Mouse (Mus musculus) cerebellum, postnatal 4 days (tissue): ENCODE data around the gene Pcnx.

Experiments
- DNase-seq, 2 experiments: peaks; one replicate each; pipeline ENCODE4 v3.0.0; 2022; ENCODE audit warnings: low spot score in 2 of 2, mixed read lengths in 1 of 2

The Pcnx gene

DNA sequence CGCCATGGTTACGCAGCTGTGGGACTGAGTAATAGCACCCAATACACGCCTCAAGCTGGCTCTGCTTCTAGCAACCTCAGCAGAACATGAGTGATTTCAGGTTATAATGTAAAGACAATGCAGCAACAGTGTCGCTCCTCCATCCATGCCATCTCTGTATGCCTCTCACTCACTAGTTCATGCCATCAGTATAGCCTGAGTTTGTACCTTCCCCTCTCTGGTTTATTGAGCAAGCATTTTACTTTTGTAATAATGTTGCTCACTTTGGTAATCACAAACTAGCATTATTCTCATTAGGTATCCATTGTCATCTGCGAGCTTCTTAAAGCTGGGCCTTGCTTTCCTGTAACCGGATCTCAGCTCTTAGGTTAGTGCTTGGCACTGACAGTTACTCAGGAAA, 36.2 kb downstream of the Pcnx start:
- DNase-seq = no peak

DNA sequence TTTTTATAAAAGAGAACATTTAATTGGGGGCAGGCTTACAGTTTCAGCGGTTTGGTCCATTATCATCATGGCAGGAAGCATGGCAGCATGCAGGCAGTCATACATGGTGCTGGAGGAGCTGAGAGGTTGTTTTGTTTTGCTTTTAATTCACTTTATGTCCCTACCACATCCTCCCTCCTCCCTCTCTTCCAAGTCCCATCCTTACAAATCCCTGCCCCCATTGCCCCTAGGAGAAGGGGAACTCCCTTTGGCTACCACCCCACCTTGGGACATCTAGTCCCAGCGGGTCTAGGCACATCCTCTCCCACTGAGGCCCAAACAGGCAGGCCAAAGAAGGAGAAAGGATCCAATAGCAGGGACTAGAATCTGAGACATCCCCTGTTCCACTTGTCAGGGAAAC, 44.6 kb downstream of the Pcnx start:
- DNase-seq = no peak

DNA sequence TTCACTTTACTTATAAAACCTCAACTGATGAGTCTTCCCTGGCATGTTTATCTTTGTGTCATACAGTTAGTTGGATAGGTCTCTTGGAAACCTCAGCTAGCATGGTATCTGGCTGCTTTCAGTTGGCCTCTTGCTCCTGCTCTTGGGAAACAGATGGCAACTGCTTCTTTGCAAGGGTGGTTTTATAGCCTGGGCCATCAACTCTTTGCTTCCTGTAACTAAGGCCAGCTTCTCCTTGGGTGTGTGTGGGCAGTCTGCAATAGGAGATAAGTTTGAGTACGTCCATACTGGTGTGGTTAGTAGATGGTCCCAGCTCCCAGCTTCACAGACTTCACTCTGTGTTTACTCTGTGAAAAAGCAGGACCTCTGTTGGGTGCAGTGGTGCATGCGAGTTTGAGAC, 46.0 kb downstream of the Pcnx start:
- DNase-seq = no peak

DNA sequence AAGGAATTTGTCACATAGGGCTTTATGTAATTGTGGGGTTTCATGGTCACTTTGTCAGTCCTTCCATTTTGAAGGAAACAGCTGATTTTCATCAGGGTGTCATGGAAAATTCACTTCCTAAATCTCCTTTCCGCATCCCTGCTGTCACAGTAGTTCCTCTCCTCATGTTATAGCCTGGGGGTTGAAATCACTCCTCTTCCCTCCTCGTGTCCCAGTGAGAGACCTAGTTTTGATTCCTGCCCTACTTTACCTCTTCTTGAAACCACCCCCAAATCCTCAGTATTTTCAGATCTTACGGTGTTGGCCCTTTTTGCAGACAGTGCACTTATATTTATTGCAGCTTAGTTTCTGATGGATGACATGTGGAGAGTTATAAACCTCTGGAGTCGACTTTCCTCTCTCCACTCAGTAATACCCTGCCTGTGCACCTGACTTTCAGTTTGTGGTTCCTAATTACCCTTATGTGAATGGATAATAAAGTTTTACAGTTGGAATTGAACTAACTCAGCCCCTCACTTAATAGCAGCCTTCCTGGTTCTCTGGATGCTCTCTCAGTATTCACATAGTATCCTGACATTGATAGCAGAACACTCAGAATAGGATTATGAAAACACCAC, 48.0 kb downstream of the Pcnx start:
- no peak for DNase-seq

DNA sequence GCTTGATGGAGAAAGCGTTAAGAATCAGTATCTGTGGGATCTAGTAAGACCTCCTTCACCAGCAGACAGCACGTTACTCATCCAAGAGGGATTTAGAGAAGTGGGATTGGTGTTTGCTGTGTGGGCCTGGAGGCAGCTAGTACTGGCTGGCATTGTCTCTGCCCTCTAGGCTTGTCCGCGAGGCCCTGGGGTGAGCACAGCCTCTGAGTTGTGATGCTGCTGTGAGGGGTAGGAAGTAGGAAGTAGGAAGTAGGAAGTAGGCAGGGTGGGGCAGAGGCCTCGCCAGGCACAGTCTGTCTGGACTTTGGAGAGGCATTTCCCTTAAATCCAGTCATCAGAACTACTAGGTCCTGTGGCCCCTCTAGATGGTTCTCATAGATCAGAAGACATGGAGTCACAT, 50.6 kb downstream of the Pcnx start:
- DNase-seq = no peak

DNA sequence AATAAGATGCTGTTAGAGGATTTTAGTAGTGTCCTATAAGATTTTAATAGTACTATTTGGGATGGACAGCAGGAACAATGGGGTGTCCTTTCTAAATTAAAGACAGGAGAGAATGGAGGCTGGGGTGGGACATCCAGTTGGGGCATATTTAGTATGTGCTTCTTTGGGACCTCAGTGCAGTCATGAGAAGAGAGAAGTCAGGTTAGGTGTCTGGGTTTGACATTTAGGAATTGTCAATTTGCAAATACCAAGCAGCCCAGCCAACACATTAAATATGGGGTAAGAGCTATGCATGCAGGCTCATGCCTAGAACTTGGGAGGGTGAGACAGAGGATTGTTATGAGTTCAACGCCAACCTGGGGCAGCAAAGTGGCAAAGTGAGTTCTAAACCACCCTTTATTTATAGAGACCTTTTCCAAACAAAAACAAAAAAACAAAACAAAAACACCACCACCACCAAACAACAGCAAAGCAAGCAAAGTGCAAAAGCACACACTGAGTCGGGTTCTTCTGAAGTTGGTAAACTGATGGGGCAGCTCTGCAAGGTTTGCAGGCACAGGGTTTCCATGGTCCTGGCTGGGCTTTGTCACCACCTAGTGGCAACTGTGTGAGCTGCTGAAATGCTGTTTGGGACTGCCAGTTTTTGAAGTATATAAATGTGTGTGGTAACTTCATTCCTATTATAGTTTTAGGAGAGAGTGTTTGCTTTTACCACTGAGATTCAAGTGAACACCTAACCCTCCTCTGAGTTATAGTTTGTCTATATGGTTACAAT, 55.5 kb downstream of the Pcnx start:
- DNase-seq = peak; percentile 39 to 70

DNA sequence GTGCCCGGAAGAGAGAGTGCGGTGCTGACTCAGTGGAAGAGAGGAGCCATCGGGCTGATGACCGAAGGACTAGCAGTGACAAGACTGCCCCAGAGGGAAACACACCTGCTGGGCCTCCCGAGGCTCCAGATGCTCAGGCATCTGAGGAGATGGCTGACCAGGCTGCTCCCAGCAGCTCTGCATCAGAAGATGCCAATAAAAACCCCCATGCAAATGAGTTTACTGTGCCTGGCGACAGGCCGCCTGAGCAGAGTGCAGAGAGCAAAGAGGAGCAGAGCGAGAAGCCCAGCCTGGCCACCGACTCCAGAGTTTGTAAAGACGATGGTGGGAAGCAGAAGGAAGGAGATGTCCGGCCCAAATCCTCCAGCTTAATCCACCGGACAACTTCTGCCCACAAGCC, 58.5 kb downstream of the Pcnx start:
- no peak for DNase-seq

DNA sequence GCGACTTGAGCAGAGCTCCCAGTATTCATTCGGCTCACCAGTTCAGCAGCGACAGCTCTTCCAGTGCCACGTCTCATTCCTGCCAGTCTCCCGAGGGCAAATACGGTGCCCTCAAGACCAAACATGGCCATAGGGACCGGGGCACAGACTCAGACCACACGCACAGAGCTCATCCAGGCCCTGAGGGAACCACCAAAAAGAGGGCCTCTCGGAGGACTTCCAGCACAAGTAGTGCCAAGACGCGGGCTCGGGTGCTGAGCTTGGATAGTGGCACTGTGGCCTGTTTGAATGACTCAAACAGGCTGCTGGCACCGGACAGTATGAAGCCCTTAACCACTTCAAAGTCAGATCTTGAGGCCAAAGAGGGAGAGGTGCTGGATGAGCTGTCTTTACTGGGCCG, 59.1 kb downstream of the Pcnx start:
- DNase-seq = no peak

DNA sequence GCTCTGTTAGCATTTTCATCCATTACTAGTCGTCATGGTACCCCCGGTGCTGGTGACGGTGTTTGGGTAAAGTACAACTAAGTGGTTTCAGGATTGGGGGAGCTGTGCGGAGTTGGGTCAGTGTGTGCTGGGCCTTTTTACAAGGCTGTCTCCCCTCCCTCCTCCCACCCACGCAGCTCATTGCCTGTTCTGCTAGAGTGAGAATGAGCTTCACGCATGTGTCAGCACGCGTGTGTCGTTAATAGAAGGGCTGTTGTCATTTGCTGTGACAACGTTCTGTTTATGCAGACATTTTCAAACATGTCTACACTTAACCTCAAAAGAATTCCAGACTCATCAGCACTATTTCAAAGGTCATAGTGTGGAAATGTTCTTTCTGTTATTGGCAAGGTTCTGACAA, 60.2 kb downstream of the Pcnx start:
- DNase-seq = no peak

DNA sequence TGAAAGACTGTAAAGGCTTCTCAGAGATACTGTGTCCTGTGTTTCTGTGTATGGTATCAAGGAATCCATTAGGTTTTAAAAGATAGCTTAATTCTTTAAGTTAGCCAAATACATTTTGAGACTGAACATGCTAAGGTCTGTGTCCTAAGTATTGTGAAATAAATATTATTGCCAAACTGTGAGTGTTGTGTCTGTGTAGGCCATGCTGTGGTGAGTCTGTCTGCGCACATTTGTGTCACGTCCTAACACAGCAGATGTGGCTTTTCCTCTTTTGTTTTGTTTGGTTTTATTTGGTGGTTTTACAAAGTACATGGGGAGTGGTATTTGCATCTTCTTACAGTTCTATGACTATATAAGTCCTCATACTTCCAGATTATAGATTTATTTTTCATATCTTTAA, 60.8 kb downstream of the Pcnx start:
- DNase-seq = no peak

DNA sequence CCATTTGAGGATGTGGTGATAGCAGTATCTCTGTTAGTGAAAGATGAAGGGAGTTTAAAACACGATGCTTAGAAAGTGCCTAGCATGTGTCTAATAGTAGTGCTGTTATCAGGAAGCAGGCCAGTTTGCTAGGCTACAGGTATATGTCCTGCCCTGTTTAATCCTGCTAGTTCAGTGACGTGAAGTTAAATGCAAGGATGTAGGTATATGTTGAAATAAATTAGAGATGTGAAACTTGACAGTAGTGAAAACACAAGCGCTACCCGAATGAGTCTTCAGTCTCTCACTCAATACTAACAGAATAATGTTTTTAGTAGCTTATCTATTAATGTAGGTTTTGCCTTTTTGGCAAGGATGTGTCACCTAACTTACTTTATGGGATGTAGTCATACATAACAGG, 62.0 kb downstream of the Pcnx start:
- no peak for DNase-seq

DNA sequence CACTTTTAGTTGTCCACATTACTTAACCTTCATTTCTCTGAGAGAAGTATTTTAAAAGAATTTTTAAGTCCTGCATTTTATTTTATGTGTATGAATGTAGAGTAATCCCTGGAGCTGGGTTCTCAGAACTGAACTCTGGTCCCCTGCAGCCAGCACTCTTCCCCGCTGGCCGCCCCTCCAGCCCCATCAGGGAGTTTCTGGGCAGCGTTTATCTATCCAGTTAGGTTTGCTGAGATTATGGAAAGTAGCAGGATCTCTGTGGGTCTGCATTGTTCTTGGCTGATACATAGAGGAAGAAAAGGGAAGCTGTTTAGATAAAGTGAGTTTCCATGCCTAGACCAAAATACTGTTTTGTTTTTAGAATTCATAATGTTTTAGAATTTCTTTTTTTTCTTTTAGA, 63.0 kb downstream of the Pcnx start:
- no peak for DNase-seq

DNA sequence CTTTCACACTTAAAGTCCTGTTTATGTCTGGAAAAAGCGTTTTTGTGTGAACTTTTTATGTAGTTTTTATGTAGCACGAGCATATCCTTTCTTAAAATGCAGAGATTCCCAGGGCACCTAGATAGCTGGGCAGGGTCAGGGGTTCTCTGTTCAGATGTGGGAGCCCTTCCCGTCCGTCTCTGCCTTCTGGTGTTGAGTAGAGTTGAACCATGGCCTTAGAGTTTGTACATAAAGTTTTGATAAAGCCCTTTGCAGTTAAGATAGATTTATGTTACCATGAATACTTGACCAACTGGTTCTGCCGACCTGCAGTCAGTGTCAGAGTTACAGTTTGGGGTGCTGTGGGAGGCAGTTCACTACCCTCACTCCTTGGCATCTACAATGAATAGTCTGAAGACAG, 67.3 kb downstream of the Pcnx start:
- DNase-seq = no peak

DNA sequence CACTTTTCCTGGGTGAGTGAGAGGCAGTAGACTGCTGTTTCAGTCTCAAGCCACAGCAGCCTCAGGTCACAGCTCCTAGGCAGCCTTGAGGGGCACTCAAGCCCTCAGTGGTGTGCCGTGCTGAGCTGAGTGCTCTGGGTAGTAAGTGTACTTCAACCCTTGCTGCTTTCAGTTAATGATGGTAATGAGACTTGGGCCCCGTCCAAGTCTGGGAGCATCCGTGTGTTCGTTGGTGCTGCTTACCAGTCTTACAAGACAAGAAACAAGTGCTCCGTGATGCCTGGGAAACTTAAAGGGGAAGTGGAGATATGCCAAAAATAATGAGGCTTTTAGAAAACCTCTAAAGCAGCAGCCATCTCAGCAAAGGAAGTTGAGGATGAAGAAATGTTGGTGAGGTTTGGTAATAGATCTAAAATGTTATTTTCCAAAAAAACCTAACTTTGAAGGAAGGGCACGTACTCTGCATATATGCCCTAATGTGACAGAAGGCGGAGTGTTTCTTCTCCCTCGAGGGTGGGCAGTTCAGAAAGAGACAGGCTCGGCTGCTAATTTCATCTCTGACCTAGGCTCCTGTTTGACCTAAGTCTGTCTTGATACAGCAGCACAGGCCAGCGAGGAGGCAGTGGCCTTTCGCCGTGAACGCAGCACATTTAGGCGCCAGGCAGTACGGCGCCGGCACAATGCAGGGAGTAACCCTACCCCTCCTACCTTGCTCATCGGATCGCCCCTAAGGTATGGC, 68.0 kb downstream of the Pcnx start:
- no peak for DNase-seq

DNA sequence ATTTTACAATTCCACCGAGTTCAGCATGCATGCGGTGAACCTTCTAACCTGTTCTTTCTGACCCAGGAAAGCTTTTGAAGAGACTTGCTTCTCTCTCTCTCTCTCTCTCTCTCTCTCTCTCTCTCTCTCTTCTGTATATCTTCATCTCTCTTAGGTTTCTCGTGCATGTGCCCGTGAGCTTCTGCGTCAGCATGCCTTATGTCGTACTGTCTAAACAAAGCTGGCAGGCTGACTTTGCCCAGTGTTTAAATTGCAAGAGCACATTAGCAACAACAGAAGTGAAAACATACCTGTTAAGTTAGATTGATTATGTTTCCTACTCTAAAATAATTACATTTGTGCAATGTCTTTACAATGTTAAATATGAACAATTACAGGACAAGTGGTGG, 68.6 kb downstream of the Pcnx start:
- no peak for DNase-seq

DNA sequence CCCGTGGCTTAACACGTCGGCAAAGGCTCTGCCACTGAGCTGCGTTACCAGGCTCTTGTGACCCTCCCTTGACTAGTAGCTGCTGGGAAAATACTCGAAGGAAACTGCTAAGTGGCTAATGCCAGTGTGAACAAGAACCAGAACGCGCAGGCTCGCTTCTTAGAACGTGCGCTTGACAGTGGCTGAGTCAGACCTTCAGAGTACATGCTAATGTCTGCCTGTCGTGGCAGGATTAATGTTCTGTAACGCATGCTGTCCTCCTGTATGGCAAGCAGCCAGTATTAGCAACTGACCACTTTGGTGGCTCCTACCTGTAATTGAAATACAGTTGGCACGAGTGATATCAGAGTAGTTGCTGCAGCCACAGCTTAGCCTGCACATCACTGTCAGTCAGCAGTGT, 72.2 kb downstream of the Pcnx start:
- no peak for DNase-seq

DNA sequence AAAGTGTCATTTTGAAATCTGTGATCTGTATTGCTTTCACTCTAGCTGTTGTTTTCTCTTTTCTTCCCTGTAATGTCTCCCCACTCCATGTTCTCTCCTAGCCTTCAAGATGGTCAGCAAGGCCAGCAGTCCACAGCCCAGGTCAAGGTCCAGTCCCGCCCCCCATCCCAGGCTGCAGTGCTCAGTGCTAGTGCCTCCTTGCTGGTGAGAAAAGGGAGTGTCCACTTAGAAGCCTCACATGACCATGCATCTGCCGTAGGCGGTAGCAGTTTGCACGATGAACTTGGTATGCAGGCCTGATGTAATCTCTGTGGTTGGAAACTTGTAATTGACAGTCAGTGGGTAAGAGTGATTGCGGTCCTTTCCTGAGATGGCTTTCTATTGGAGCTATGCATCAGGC, 73.6 kb downstream of the Pcnx start:
- DNase-seq = no peak

DNA sequence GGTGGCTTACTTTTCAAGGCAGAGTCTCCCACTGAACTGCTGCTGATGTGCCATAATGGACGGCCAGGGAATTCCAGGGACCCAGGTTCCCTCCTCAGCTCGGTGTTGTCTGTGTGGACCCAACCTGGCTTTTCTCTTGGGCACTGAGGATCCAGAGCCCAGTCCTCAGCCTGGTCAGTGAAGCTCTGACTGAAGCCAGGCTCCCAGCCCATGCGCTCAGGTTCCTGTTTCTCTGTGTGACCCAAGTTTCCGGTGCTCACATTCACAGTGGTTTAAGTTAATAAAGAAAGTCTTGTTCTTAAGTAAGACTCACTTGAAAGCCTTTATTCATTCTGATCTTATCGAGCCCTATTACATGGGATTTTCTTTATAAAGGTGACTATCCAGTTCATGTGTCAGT, 74.7 kb downstream of the Pcnx start:
- no peak for DNase-seq

DNA sequence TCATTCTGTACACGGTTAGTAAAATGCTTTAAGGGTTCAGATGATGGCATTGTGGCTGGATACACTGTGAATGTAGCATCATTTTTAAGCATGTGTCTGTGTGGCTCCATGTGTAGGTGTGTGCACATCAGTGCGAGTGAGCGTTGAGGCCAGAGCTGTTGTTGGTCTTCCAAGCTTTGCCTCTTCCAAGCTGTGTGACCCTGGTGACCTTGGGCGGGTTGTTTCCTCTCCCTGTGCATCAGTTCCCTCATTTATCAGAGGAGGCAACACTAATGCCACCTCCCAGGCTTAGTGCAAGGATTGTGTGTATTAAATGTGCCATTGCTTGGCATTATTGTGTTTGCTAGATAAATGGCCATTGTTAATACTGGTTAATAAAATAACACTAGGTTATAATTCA, 76.2 kb downstream of the Pcnx start:
- no peak for DNase-seq

DNA sequence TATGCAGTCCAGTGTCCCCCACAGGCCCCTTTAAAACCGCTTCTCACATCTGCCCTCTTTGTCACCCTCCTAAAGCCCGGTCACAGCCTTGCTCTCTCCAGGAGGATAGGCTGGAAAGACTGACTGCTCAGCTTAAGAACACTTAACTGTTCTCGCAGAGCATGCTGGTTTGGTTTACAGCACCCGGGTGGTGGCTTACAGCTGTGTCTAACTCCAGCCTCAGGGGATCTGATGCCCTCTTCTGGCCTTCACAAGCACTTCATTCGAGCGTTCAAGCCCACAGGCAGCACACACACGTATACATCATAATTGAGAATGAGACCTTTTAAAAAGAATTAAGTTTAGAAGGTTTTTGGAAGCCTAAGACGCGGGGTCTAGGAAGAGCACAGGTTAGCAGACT, 81.4 kb downstream of the Pcnx start:
- no peak for DNase-seq

DNA sequence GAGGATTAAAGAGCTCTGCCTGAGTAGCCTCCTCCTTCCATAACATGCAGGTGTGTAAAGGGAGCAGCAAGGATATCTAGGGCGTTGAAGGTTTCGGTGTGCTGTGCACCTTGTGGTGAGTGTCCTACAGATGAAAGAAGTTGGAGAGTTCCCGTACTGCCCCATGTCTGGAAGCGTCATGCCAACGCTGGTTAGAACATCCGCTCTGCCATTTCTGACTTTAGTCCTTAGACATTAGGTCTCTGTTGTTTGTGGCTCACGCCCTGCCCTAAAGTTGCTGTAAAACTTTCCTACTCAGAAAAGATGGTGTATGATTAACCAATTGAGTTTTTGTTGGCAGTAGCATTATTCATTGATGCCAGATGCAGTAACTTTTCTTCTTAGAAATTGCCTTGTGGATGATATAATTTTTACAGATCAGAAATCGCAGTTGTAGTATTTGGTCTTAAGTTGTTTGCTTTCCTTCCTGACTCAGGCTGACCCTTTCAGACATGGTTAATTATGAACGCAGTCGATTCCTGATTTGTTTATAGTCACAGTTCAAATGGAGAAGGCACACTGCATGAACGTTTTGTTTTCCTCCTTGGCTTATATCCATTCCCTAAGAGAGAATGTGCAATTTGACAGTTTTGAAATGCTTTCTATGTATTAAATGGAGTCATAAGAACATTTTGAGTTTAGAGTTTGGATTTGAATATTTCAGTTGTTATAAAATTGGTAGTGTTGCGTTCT, 83.7 kb downstream of the Pcnx start:
- no peak for DNase-seq

DNA sequence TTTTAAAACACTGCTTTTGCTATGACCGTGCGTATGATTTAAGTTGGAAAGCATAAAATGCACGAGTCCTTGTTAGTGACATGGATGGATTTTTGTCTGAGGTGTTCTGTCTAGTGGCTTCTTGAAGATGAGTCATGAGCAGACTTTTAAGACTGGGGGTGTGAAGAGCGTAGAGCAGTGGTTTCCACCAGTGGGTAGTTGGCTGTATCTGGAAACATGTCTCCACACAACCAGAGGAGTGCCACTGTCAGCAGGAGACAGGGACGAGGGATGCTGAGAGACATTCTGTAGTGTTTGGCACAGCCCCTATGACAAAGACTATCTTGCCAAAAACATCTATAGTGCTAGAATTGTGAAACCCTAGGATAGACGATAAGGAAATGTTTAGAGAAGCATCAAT, 89.2 kb downstream of the Pcnx start:
- no peak for DNase-seq

DNA sequence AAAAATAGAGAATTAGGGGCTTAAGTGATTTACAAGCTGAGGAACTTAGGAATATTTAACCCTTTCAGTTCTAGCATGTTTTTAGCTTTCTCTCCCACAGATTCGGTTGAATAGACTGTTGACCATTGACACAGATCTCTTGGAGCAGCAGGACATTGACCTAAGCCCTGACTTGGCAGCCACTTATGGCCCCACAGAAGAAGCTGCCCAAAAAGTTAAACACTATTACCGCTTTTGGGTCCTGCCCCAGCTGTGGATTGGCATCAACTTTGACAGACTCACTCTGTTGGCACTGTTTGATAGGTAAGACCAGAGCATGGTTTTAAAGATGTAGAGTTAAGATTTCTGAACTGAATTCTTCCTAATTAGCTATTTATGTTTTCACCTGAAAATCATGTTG, 90.2 kb downstream of the Pcnx start:
- DNase-seq = no peak
